Comparison of ENCODE assay signal across 7 mouse cellular contexts in the genomic region with DNA sequence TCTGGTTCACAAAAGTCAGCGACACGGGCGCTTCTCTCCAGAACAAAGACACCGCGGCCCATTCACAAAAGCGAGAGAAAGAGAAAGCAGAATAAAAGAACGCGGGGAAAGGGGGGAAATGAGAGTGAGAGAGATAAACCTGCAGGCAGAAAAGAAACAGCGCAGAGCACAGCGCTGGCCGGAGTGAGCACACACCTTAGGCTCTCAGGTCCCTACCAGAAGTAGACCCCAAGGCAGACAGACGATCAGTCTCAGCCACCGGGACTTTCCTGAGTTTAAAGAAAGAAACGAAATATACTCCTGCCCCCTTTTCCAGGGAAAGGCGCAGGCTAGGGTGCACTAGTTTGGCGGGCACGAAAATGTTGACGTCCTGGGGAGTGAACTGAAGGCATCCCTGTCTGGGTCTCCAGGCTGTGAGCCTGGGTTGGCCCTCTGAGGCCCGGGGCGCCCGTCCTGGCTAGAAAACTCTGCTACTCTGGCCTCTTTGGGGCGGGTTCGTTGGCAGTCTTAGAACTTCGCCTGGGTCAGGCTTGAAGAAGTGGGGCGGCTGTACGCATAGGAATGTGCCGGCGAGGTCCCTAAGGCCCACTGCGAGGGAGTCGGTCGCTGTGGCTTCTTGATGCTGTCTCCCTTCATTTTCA. TPM values are rescaled to one million over a fixed set of nuclear protein-coding genes. Genes with fewer than 3 reads are reported as not detected.
DNase-seq lines count a peak whose midpoint lies in the region; ATAC-seq and TF ChIP-seq lines count a peak whose summit lies in the region.

No protein-coding gene starts in this region.

- H3K9me3 ChIP-seq in forebrain, embryonic 16.5 days (ENCODE audit: control insufficient read depth, low read length), result no peaks in the 10 kb centered on the region
- no peaks in the 10 kb centered on the region for H3K9me3 ChIP-seq in intestine, postnatal 0 days (ENCODE audit: control insufficient read depth)

- H3K27me3 ChIP-seq in forebrain, embryonic 16.5 days (replicated peaks; ENCODE audit: control insufficient read depth, insufficient read depth, low read length), result peaks cover 32% of the 10 kb centered on the region
- H3K27me3 ChIP-seq in intestine, postnatal 0 days (replicated peaks; ENCODE audit: control insufficient read depth, insufficient read depth, low read length), result peaks cover 97% of the 10 kb centered on the region

- no peak for ATAC-seq in forebrain, embryonic 16.5 days
- no peak for ATAC-seq in intestine, postnatal 0 days
- no peak for ATAC-seq in erythroblast, adult 5-6 weeks (replicated peaks; ENCODE audit: low FRiP score, poor library complexity, severe bottlenecking)

- no peak overlapping the region for H3K4me3 ChIP-seq in lung, adult 2 months (replicated peaks; ENCODE audit: extremely low read depth, low read depth, low read length)
- H3K4me3 ChIP-seq in forebrain, embryonic 16.5 days (replicated peaks; ENCODE audit: low read length), result peak overlapping the region; percentile 59
- peak overlapping the region; percentile 22 for H3K4me3 ChIP-seq in intestine, postnatal 0 days (ENCODE audit: low read depth, low read length)

- TF ChIP-seq CTCF in lung, adult 2 months (IDR thresholded peaks at IDR 0.05; ENCODE audit: insufficient read depth, low read length), result no peak
- no peak for TF ChIP-seq CTCF in intestine, postnatal 0 days (IDR thresholded peaks at IDR 0.05; ENCODE audit: low read depth)

- peak overlapping the region; percentile 27 for H3K9ac ChIP-seq in forebrain, embryonic 16.5 days (replicated peaks; ENCODE audit: low read depth, low read length)
- H3K9ac ChIP-seq in intestine, postnatal 0 days (ENCODE audit: low read depth, low read length), result no peak overlapping the region

- DNase-seq in lung, adult 2 months, result peak; percentile 46
- DNase-seq in lung, postnatal 25 days (ENCODE audit: low spot score), result no peak
- DNase-seq in embryo, embryonic 10 days (ENCODE audit: low spot score), result peak; percentile 39
- peak; percentile 35 for DNase-seq in mesoderm, embryonic 11.5 days (ENCODE audit: low read depth, low spot score)

- no peak for TF ChIP-seq POLR2A in lung, adult 2 months (IDR thresholded peaks at IDR 0.05; ENCODE audit: borderline replicate concordance, extremely low read depth, low read depth, low read length)

- H3K27ac ChIP-seq in forebrain, embryonic 16.5 days (ENCODE audit: low read length), result peak overlapping the region; percentile 88
- no peak overlapping the region for H3K27ac ChIP-seq in intestine, postnatal 0 days (ENCODE audit: low read depth, low read length)

- peak overlapping the region; percentile 68 for H3K4me2 ChIP-seq in forebrain, embryonic 16.5 days (ENCODE audit: low read length)
- peak overlapping the region; percentile 35 for H3K4me2 ChIP-seq in intestine, postnatal 0 days (replicated peaks; ENCODE audit: low read depth)

- WGBS in lung, adult 2 months, result 5% methylated on average over 31 of the region's 31 CpGs
- WGBS in forebrain, embryonic 16.5 days, result under 1% methylated on average over 31 of the region's 31 CpGs
- WGBS in intestine, postnatal 0 days, result 2% methylated on average over 31 of the region's 31 CpGs

- H3K36me3 ChIP-seq in forebrain, embryonic 16.5 days (ENCODE audit: control insufficient read depth, insufficient read depth), result no peaks in the 10 kb centered on the region
- no peaks in the 10 kb centered on the region for H3K36me3 ChIP-seq in intestine, postnatal 0 days (ENCODE audit: control insufficient read depth, insufficient read depth)

- H3K4me1 ChIP-seq in lung, adult 2 months (ENCODE audit: control insufficient read depth, insufficient read depth, low read length), result peaks cover 12% of the 10 kb centered on the region
- H3K4me1 ChIP-seq in forebrain, embryonic 16.5 days (replicated peaks; ENCODE audit: control insufficient read depth, insufficient read depth, low read length), result peaks cover 42% of the 10 kb centered on the region
- H3K4me1 ChIP-seq in intestine, postnatal 0 days (replicated peaks; ENCODE audit: control insufficient read depth, insufficient read depth, low read length), result no peaks in the 10 kb centered on the region; the same call in 1 of the 2 replicates

RNA-seq across cellular contexts. Expression of gene Otx1, which starts 0.8 kb away (rescaled TPM):
- 0.70 and 1.5 TPM in 2 replicates for polyA plus RNA-seq in lung, adult 2 months (2012; rRNA removed)
- 9.3 and 9.5 TPM in 2 replicates for polyA plus RNA-seq in forebrain, embryonic 16.5 days (2015; fragmentation: Nextera tagmentation; extraction: Ambion mirVana)
- polyA plus RNA-seq in intestine, postnatal 0 days (2015; fragmentation: Nextera tagmentation; extraction: Ambion mirVana), result not detected in 2 replicates
- total RNA-seq in erythroblast, adult 5-6 weeks (2015; ENCODE audit: low replicate concordance), result not detected in 2 replicates
- total RNA-seq in erythroblast, adult 5-6 weeks (2017; ENCODE audit: low replicate concordance), result not detected in 2 replicates
